Mouse (Mus musculus): ENCODE measurements around the gene Amigo2. TPM values are rescaled to one million over a fixed set of nuclear protein-coding genes. Genes with fewer than 3 reads are reported as not detected.

Gene Amigo2
- polyA plus RNA-seq, 1 experiment from 2014 or later = 7.5 TPM

Other genes with a start within 250 kb of the Amigo2 start
- gene Slc38a4, start 191.3 kb downstream of the Amigo2 start, polyA plus RNA-seq (2014; fragmentation: Nextera tagmentation; extraction: Ambion mirVana) = 68.3 and 74.8 TPM in 2 replicates
- 4.9 and 5.7 TPM in 2 replicates for gene Pced1b, start 180 bp downstream of the Amigo2 start, polyA plus RNA-seq (2014; fragmentation: Nextera tagmentation; extraction: Ambion mirVana)

All from intestine, embryonic 14.5 days (tissue).